Mouse (Mus musculus) kidney, embryonic 15.5 days (tissue): Measurements from ENCODE around the gene Nfix. TPM values are rescaled to one million over a fixed set of nuclear protein-coding genes. Genes with fewer than 3 reads are reported as not detected.
A peak's percentile ranks its signal among the peaks of the same experiment; 100 is the strongest.
"Not testable (repeated sequence)": the region's sequence is repeated elsewhere in the genome, so short reads cannot be mapped to it uniquely, and the experiment has no call there.

Source experiments
- ATAC-seq: fragments of 200-750 bp; cut with Nextera tagmentation; replicated peaks from 2 replicates; pipeline ENCODE4 v1.8.0; 2017; ENCODE audit warnings: moderate TSS enrichment; ENCODE audit not compliant: low FRiP score
- H3K27ac ChIP-seq: fragments of 300-500 bp; sonication (generic); 2 replicates; pipeline ENCODE4 v1.5.1; 2015; ENCODE audit warnings: mild to moderate bottlenecking, inconsistent platforms
- H3K27me3 ChIP-seq: fragments of 300-500 bp; sonication (generic); 2 replicates; pipeline ENCODE4 v1.6.1; 2015; ENCODE audit warnings: inconsistent platforms
- H3K36me3 ChIP-seq: fragments of 300-500 bp; sonication (generic); 2 replicates; pipeline ENCODE4 v1.6.1; 2015; ENCODE audit warnings: inconsistent platforms
- H3K4me1 ChIP-seq: fragments of 300-500 bp; sonication (generic); 2 replicates; pipeline ENCODE4 v1.6.1; 2015; ENCODE audit warnings: inconsistent platforms
- H3K4me2 ChIP-seq: fragments of 300-500 bp; sonication (generic); 2 replicates; pipeline ENCODE4 v1.6.1; 2015; ENCODE audit warnings: moderate library complexity, mild to moderate bottlenecking, inconsistent platforms
- H3K4me3 ChIP-seq: fragments of 300-500 bp; sonication (generic); replicated peaks from 2 replicates; pipeline ENCODE4 v1.5.1; 2015; ENCODE audit warnings: mild to moderate bottlenecking, inconsistent platforms
- H3K9ac ChIP-seq: fragments of 300-500 bp; sonication (generic); 2 replicates; pipeline ENCODE4 v1.6.1; 2015; ENCODE audit warnings: mild to moderate bottlenecking, inconsistent platforms
- H3K9me3 ChIP-seq: fragments of 300-500 bp; sonication (generic); replicated peaks from 2 replicates; pipeline ENCODE4 v1.6.1; 2016; ENCODE audit warnings: inconsistent platforms
- WGBS: fragments of 180-500 bp; shearing (Covaris S2); methylation state at CpG from one replicate; pipeline ENCODE4 v1.1.7; 2015; ENCODE audit warnings: mixed read lengths; 5-methylcytosine and 5-hydroxymethylcytosine counted together
- polyA plus RNA-seq: library from polyadenylated mRNA; unstranded; fragments of >200 nt; fragmentation: Nextera tagmentation; extraction: Ambion mirVana; gene quantifications from 2 replicates; pipeline ENCODE4 v1.2.1, GENCODE M21; 2015

Nfix gene
- polyA plus RNA-seq, 1 experiment from 2014 or later: 15.5 TPM

DNA sequence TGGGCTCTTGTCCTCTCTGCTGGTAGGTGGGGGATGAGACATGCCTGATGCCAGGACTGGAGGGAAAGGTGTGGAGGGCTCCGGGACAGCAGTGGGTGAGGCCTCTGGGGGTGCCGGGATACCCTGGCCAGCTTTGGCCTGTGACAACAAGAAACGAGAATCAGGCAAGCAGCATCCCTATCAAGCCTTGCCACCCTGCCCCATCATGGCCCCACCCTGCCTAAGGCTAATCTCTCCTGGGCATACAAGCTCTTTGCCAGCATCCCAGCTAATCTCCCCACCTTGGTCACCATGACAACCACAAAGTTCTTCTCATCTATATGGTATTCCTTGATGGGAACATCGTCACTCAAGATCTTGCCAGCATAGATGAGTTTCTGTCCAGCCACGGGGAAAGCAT is 38.4 kb upstream of the Nfix start:
- no peak overlapping the region for H3K27ac ChIP-seq
- H3K4me1 ChIP-seq: peaks cover 65% of the 10 kb centered on the region
- no peak overlapping the region for H3K4me2 ChIP-seq
- 86% methylated on average over 5 of the region's 5 CpGs for WGBS
- H3K4me3 ChIP-seq: no peak overlapping the region
- peaks cover 81% of the 10 kb centered on the region for H3K36me3 ChIP-seq
- H3K27me3 ChIP-seq: no peaks in the 10 kb centered on the region
- no peak overlapping the region for H3K9ac ChIP-seq
- peak; percentile 33; the same call in 1 of the 2 replicates for ATAC-seq
- H3K9me3 ChIP-seq: no peaks in the 10 kb centered on the region

GRCm38 (mm10) chr8:84837912-84838470 is 37.8 kb upstream of the Nfix start:
- H3K27me3 ChIP-seq: no peaks in the 10 kb centered on the region
- no peak for ATAC-seq
- no peak overlapping the region for H3K4me2 ChIP-seq
- H3K27ac ChIP-seq: peak overlapping the region; percentile 68
- H3K9me3 ChIP-seq: no peaks in the 10 kb centered on the region
- peaks cover 77% of the 10 kb centered on the region for H3K36me3 ChIP-seq
- peaks cover 65% of the 10 kb centered on the region for H3K4me1 ChIP-seq
- no peak overlapping the region for H3K9ac ChIP-seq
- H3K4me3 ChIP-seq: no peak overlapping the region
- WGBS: 59% methylated on average over 15 of the region's 15 CpGs

- 32% methylated on average over 8 of the region's 8 CpGs for WGBS
- Histone ChIP-seq H3K27ac (peak overlapping the region; percentile 68), H3K4me1 (peaks cover 62% of the 10 kb centered on the region), H3K9me3 (no peaks in the 10 kb centered on the region), H3K9ac (no peak overlapping the region), H3K27me3 (no peaks in the 10 kb centered on the region), H3K36me3 (peaks cover 70% of the 10 kb centered on the region), H3K4me2 (no peak overlapping the region), H3K4me3 (no peak overlapping the region)
- peak; percentile 16; the same call in 1 of the 2 replicates for ATAC-seq
These were observed 37.2 kb upstream of the Nfix start for GRCm38 (mm10) chr8:84837149-84837911.

- Histone ChIP-seq H3K27ac (peak overlapping the region; percentile 18; the same call in 1 of the 2 replicates), H3K36me3 (peaks cover 57% of the 10 kb centered on the region), H3K9ac (no peak overlapping the region), H3K4me2 (no peak overlapping the region), H3K4me3 (no peak overlapping the region), H3K4me1 (peaks cover 66% of the 10 kb centered on the region), H3K9me3 (no peaks in the 10 kb centered on the region), H3K27me3 (no peaks in the 10 kb centered on the region)
- no peak for ATAC-seq
- WGBS: 72% methylated on average over 10 of the region's 10 CpGs
These were observed 35.0 kb upstream of the Nfix start for GRCm38 (mm10) chr8:84834866-84835855.

GRCm38 (mm10) chr8:84834002-84834865 is 34.1 kb upstream of the Nfix start:
- 88% methylated on average over 19 of the region's 19 CpGs for WGBS
- H3K4me2 ChIP-seq: no peak overlapping the region
- no peak overlapping the region for H3K27ac ChIP-seq
- no peak for ATAC-seq
- H3K4me1 ChIP-seq: peaks cover 59% of the 10 kb centered on the region
- peaks cover 57% of the 10 kb centered on the region for H3K36me3 ChIP-seq
- H3K27me3 ChIP-seq: no peaks in the 10 kb centered on the region
- H3K9ac ChIP-seq: no peak overlapping the region
- H3K4me3 ChIP-seq: no peak overlapping the region
- H3K9me3 ChIP-seq: no peaks in the 10 kb centered on the region

- Histone ChIP-seq H3K9me3 (no peaks in the 10 kb centered on the region), H3K4me2 (peak overlapping the region; percentile 68), H3K27me3 (no peaks in the 10 kb centered on the region), H3K9ac (peak overlapping the region; percentile 96), H3K4me3 (peak overlapping the region; percentile 89), H3K4me1 (peaks cover 49% of the 10 kb centered on the region), H3K27ac (peak overlapping the region; percentile 94), H3K36me3 (peaks cover 46% of the 10 kb centered on the region)
- WGBS: 55% methylated on average over 10 of the region's 10 CpGs
- ATAC-seq: no peak
These were observed 32.9 kb upstream of the Nfix start for GRCm38 (mm10) chr8:84832759-84833742.

DNA sequence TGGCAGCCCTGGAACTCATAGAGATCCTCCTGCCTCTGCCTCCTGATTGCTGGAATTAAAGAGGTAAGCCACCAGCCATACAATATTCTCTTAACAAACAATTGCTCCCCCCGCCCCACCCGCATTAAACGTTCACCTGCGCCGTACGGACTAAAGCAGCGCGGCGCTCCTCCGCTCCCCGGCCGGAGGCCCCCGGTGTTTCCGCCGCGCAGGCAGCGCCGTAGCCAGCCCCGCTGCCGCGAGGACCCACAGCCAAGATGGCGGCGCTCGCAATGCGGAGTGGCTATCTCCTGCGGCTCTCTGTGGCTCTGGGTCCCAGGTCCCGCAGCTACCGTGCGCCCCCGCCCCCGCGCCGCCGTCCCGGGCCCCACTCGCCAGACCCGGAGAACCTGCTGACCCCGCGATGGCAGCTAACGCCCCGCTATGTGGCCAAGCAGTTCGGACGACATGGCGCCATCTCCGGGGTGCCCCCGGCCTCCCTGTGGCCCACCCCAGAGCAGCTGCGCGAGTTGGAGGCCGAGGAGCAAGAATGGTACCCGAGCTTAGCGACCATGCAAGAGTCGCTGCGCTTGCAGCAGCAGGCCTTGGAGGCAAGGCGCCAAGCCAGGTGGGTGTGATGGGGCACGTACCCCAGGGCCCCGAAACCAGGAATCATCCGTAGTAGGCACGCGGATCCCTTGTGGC is 32.0 kb upstream of the Nfix start:
- Histone ChIP-seq H3K4me3 (peak overlapping the region; percentile 89), H3K4me1 (peaks cover 41% of the 10 kb centered on the region), H3K27ac (peak overlapping the region; percentile 94), H3K27me3 (no peaks in the 10 kb centered on the region), H3K4me2 (peak overlapping the region; percentile 68), H3K36me3 (peaks cover 37% of the 10 kb centered on the region), H3K9me3 (no peaks in the 10 kb centered on the region), H3K9ac (peak overlapping the region; percentile 96)
- peak; percentile 59 for ATAC-seq
- WGBS: under 1% methylated on average over 57 of the region's 59 CpGs

- Histone ChIP-seq H3K9me3 (no peaks in the 10 kb centered on the region), H3K27ac (peak within 1 kb of the TSS; percentile 94), H3K27me3 (no peaks in the 10 kb centered on the region), H3K4me1 (peaks cover 34% of the 10 kb centered on the region), H3K9ac (peak within 1 kb of the TSS; percentile 96), H3K4me2 (peak within 1 kb of the TSS; percentile 68), H3K36me3 (peaks cover 31% of the 10 kb centered on the region), H3K4me3 (peak within 1 kb of the TSS; percentile 89)
- no peak for ATAC-seq
- WGBS: 82% methylated on average over 11 of the region's 11 CpGs
These were observed 31.3 kb upstream of the Nfix start, which contains the start of gene Gadd45gip1 for GRCm38 (mm10) chr8:84831490-84831889. TSS of gene Gadd45gip1 (plus strand) at chr8:84831522.

- not testable (repeated sequence) for H3K9ac ChIP-seq, H3K4me2 ChIP-seq, H3K9me3 ChIP-seq, H3K27me3 ChIP-seq, H3K36me3 ChIP-seq, H3K27ac ChIP-seq, H3K4me3 ChIP-seq, ATAC-seq
- 92% methylated on average over 2 of the region's 2 CpGs for WGBS
- peaks cover 10% of the 10 kb centered on the region for H3K4me1 ChIP-seq
These were observed 26.4 kb upstream of the Nfix start for GRCm38 (mm10) chr8:84826518-84826917.

GRCm38 (mm10) chr8:84825636-84826035 is 25.5 kb upstream of the Nfix start:
- Histone ChIP-seq H3K9me3 (no peaks in the 10 kb centered on the region), H3K4me1 (peaks cover 9% of the 10 kb centered on the region), H3K27me3 (no peaks in the 10 kb centered on the region), H3K9ac (no peak overlapping the region), H3K4me3 (no peak overlapping the region), H3K4me2 (no peak overlapping the region), H3K27ac (no peak overlapping the region), H3K36me3 (no peaks in the 10 kb centered on the region)
- WGBS: 56% methylated on average over 4 of the region's 4 CpGs
- ATAC-seq: no peak
